Mouse (Mus musculus) lung, postnatal 0 days (tissue): Measurements from ENCODE around the gene Inpp5a.

Experiments used
- CTCF ChIP-seq: IDR thresholded peaks from 2 replicates; pipeline ENCODE4 v1.5.1; 2016; ENCODE audit warnings: antibody characterized with exemption, mild to moderate bottlenecking
- EP300 ChIP-seq: IDR thresholded peaks from 2 replicates; pipeline ENCODE4 v1.6.1; 2016; ENCODE audit warnings: antibody characterized with exemption, mild to moderate bottlenecking, control low read depth

DNA sequence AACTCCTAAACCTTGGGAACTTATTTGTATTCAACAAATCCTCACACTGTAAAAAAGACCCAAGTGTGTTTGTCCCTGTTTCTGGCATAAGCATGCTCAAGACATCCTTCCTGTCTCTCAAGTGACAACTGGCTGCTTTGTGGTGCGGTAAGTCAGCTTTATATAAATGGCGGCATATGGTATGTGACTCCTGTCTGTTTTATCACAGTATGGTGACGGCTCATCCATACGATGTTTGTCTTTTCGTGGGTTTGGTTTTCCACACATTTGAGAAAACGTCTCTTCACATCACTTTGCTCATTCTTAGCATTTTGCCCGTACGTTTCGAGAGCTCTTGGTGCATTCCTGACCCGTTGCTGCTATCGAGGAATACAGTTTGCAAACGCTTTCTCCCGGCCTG is 233.7 kb downstream of the Inpp5a start:
- TF ChIP-seq CTCF: no peak
- TF ChIP-seq EP300: no peak
